ENCODE assay signal across 8 mouse cellular contexts in genomic region chr8:45332685-45333409, GRCm38 (mm10). TPM values are rescaled to one million over a fixed set of nuclear protein-coding genes. Genes with fewer than 3 reads are reported as not detected.
DNase-seq lines count a peak whose midpoint lies in the region; ATAC-seq and TF ChIP-seq lines count a peak whose summit lies in the region.

Gene Cyp4v3, minus strand, starts transcription at chr8:45333216.

- no peaks in the 10 kb centered on the region for H3K4me1 ChIP-seq in forebrain, embryonic 11.5 days (replicated peaks; ENCODE audit: control insufficient read depth, insufficient read depth, low read length)
- H3K4me1 ChIP-seq in heart, embryonic 16.5 days (ENCODE audit: control insufficient read depth, insufficient read depth, low read length): peaks cover 4% of the 10 kb centered on the region; the same call in 1 of the 2 replicates
- H3K4me1 ChIP-seq in neural tube, embryonic 13.5 days (replicated peaks): peaks cover 12% of the 10 kb centered on the region
- peaks cover 9% of the 10 kb centered on the region for H3K4me1 ChIP-seq in testis, adult 2 months (ENCODE audit: control insufficient read depth, insufficient read depth, low read length)

- peak; percentile 75 for ATAC-seq in forebrain, embryonic 11.5 days (replicated peaks; ENCODE audit: low FRiP score)
- ATAC-seq in heart, embryonic 16.5 days (replicated peaks; ENCODE audit: extremely low read depth, insufficient read depth, low FRiP score): peak; percentile 73
- ATAC-seq in neural tube, embryonic 13.5 days (ENCODE audit: low read depth): peak; percentile 80

- under 1% methylated on average over 44 of the region's 44 CpGs for WGBS in forebrain, embryonic 11.5 days
- WGBS in heart, embryonic 16.5 days: 2% methylated on average over 44 of the region's 44 CpGs
- WGBS in neural tube, embryonic 13.5 days: under 1% methylated on average over 44 of the region's 44 CpGs

- peak; percentile 26; the same call in 1 of the 2 replicates for TF ChIP-seq POLR2A in testis, adult 2 months (IDR thresholded peaks at IDR 0.05; ENCODE audit: control insufficient read depth, low read depth, low read length)

- peak within 1 kb of the TSS; percentile 67 for H3K9ac ChIP-seq in forebrain, embryonic 11.5 days (ENCODE audit: low read length)
- peak within 1 kb of the TSS; percentile 69 for H3K9ac ChIP-seq in heart, embryonic 16.5 days (ENCODE audit: low read length)
- peak within 1 kb of the TSS; percentile 69 for H3K9ac ChIP-seq in neural tube, embryonic 13.5 days

- no peak for TF ChIP-seq CTCF in testis, adult 2 months (IDR thresholded peaks at IDR 0.05; ENCODE audit: control insufficient read depth, insufficient read depth, insufficient replicate concordance, low read depth, low read length)

- no peak within 1 kb of the TSS for H3K27ac ChIP-seq in forebrain, embryonic 11.5 days (ENCODE audit: low read depth, low read length)
- no peak within 1 kb of the TSS for H3K27ac ChIP-seq in heart, embryonic 16.5 days (ENCODE audit: low read length)
- H3K27ac ChIP-seq in neural tube, embryonic 13.5 days (replicated peaks): no peak within 1 kb of the TSS
- H3K27ac ChIP-seq in testis, adult 2 months (ENCODE audit: control insufficient read depth, insufficient read depth, low read depth, low read length): 0 out of 2 replicates have a peak within 1 kb of the TSS, but pooled peaks have one; percentile 10

- DNase-seq in 3134 (ENCODE audit: extremely low read depth, insufficient read length, low spot score): peak; percentile 62
- peak; percentile 82 for DNase-seq in adrenal gland, adult 8-10 months
- peak; percentile 78 for DNase-seq in forebrain, embryonic 11.5 days (ENCODE audit: low spot score)
- peak; percentile 74 to 81 for DNase-seq in kidney, postnatal 25 days
- peak; percentile 87 for DNase-seq in lung, adult 18-20 months

- peaks cover 2% of the 10 kb centered on the region; the same call in 1 of the 2 replicates for H3K27me3 ChIP-seq in forebrain, embryonic 11.5 days (ENCODE audit: control insufficient read depth, insufficient read depth, low read length)
- H3K27me3 ChIP-seq in heart, embryonic 16.5 days (ENCODE audit: control insufficient read depth, insufficient read depth, low read length): no peaks in the 10 kb centered on the region
- peaks cover 15% of the 10 kb centered on the region for H3K27me3 ChIP-seq in neural tube, embryonic 13.5 days
- H3K27me3 ChIP-seq in testis, adult 2 months (ENCODE audit: control insufficient read depth, insufficient read depth, low read length): no peaks in the 10 kb centered on the region; the same call in 1 of the 2 replicates

- no peaks in the 10 kb centered on the region for H3K9me3 ChIP-seq in forebrain, embryonic 11.5 days (ENCODE audit: control insufficient read depth, low read length)
- no peaks in the 10 kb centered on the region for H3K9me3 ChIP-seq in heart, embryonic 16.5 days (replicated peaks; ENCODE audit: control insufficient read depth, low read length)
- H3K9me3 ChIP-seq in neural tube, embryonic 13.5 days: no peaks in the 10 kb centered on the region

- H3K36me3 ChIP-seq in forebrain, embryonic 11.5 days (ENCODE audit: control insufficient read depth, insufficient read depth, low read length): no peaks in the 10 kb centered on the region
- no peaks in the 10 kb centered on the region for H3K36me3 ChIP-seq in heart, embryonic 16.5 days (ENCODE audit: control insufficient read depth, insufficient read depth)
- no peaks in the 10 kb centered on the region for H3K36me3 ChIP-seq in neural tube, embryonic 13.5 days
- H3K36me3 ChIP-seq in testis, adult 2 months (ENCODE audit: control insufficient read depth, insufficient read depth, low read length): no peaks in the 10 kb centered on the region

- peak within 1 kb of the TSS; percentile 62 for H3K4me3 ChIP-seq in forebrain, embryonic 11.5 days (ENCODE audit: low read depth, low read length)
- peak within 1 kb of the TSS; percentile 68 for H3K4me3 ChIP-seq in heart, embryonic 16.5 days (ENCODE audit: low read length)
- H3K4me3 ChIP-seq in neural tube, embryonic 13.5 days: peak within 1 kb of the TSS; percentile 55
- peak within 1 kb of the TSS; percentile 67 for H3K4me3 ChIP-seq in testis, adult 2 months (ENCODE audit: control insufficient read depth, low read depth, low read length)

- peak within 1 kb of the TSS; percentile 91 for H3K4me2 ChIP-seq in forebrain, embryonic 11.5 days (ENCODE audit: low read depth, low read length, severe bottlenecking)
- H3K4me2 ChIP-seq in heart, embryonic 16.5 days (ENCODE audit: low read depth, low read length): peak within 1 kb of the TSS; percentile 79
- H3K4me2 ChIP-seq in neural tube, embryonic 13.5 days: peak within 1 kb of the TSS; percentile 97

RNA-seq across cellular contexts. Expression of gene Cyp4v3, which starts in this region (rescaled TPM):
- 10 to 100 TPM; 24.4 to 34.4 (median 27.8) TPM for total RNA-seq in adrenal gland, adult 8-10 months (2022)
- polyA plus RNA-seq in forebrain, embryonic 11.5 days (2014; fragmentation: Nextera tagmentation; extraction: Ambion mirVana): 0.69 and 1.6 TPM in 2 replicates
- polyA plus RNA-seq in heart, embryonic 16.5 days (2015; fragmentation: Nextera tagmentation; extraction: Ambion mirVana): 0.81 and 1.1 TPM in 2 replicates
- 1.9 and 2.3 TPM in 2 replicates for polyA plus RNA-seq in neural tube, embryonic 13.5 days (2015; fragmentation: Nextera tagmentation; extraction: Ambion mirVana)
- polyA plus RNA-seq in testis, adult 2 months (2012; rRNA removed): 0.35 TPM in 2 replicates
